Comparison of ENCODE assay signal across 8 mouse cellular contexts in the genomic region with DNA sequence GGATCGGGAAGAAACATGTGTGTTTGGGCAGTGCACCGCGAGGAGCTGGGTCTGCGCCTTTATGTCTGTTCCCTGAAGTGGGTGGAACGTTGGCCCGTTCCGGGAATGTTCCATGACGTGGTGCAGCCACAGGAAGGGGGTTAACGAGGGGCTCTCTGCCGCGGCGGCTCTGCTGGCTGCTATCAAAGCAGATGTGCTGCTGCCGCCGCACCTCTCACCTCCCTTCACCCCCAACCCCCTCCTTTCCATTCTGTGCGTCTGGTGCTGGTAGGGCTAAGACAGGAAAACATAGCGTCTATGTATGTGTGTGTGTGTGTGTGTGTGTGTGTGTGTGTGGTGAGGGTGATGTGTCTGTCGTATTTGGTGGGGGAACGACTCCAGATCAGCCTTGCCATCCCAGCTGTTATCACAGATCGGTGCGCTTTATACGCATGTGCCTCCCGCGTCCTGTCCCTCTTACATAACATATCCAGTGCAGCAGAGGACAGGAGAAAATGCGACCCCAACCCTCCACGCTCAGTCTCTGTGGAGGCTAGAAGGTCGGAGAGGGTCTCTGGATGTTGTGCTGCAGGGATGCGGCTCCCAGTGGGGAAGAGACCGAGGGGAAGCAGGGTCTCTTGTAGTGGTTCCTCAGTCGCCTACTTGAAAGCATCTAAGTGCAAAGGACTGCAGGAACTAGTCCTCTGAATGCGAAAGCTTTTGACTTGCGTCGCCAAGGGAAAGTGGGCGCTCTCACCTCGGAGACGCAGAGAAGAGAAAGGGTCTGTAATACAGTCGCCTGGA. TPM values are rescaled to one million over a fixed set of nuclear protein-coding genes. Genes with fewer than 3 reads are reported as not detected.
DNase-seq lines count a peak whose midpoint lies in the region; ATAC-seq and TF ChIP-seq lines count a peak whose summit lies in the region.

No protein-coding gene starts in this region.

- no peaks in the 10 kb centered on the region for H3K9me3 ChIP-seq in forebrain, embryonic 16.5 days (ENCODE audit: control insufficient read depth, low read length)
- H3K9me3 ChIP-seq in liver, postnatal 0 days (ENCODE audit: low read length) = no peaks in the 10 kb centered on the region
- no peaks in the 10 kb centered on the region for H3K9me3 ChIP-seq in neural tube, embryonic 13.5 days
- H3K9me3 ChIP-seq in stomach, postnatal 0 days (ENCODE audit: control insufficient read depth, low read length) = no peaks in the 10 kb centered on the region

- no peaks in the 10 kb centered on the region for H3K36me3 ChIP-seq in forebrain, embryonic 16.5 days (ENCODE audit: control insufficient read depth, insufficient read depth)
- H3K36me3 ChIP-seq in liver, postnatal 0 days (replicated peaks; ENCODE audit: insufficient read depth, low read length) = no peaks in the 10 kb centered on the region
- no peaks in the 10 kb centered on the region for H3K36me3 ChIP-seq in neural tube, embryonic 13.5 days
- no peaks in the 10 kb centered on the region for H3K36me3 ChIP-seq in stomach, postnatal 0 days (ENCODE audit: control insufficient read depth, insufficient read depth, low read length)

- H3K9ac ChIP-seq in forebrain, embryonic 16.5 days (replicated peaks; ENCODE audit: low read depth, low read length) = peak overlapping the region; percentile 86
- H3K9ac ChIP-seq in liver, postnatal 0 days (replicated peaks) = peak overlapping the region; percentile 74
- peak overlapping the region; percentile 94 for H3K9ac ChIP-seq in neural tube, embryonic 13.5 days
- peak overlapping the region; percentile 88 for H3K9ac ChIP-seq in stomach, postnatal 0 days (ENCODE audit: low read length)

- peak overlapping the region; percentile 86 for H3K4me2 ChIP-seq in forebrain, embryonic 16.5 days (ENCODE audit: low read length)
- peak overlapping the region; percentile 92 for H3K4me2 ChIP-seq in liver, postnatal 0 days (ENCODE audit: low read depth, low read length)
- H3K4me2 ChIP-seq in neural tube, embryonic 13.5 days = peak overlapping the region; percentile 98
- H3K4me2 ChIP-seq in stomach, postnatal 0 days (replicated peaks; ENCODE audit: low read depth) = peak overlapping the region; percentile 97

- under 1% methylated on average over 36 of the region's 36 CpGs for WGBS in forebrain, embryonic 16.5 days
- under 1% methylated on average over 36 of the region's 36 CpGs for WGBS in liver, postnatal 0 days (ENCODE audit: insufficient replicate concordance)
- under 1% methylated on average over 36 of the region's 36 CpGs for WGBS in neural tube, embryonic 13.5 days
- 1% methylated on average over 36 of the region's 36 CpGs for WGBS in stomach, postnatal 0 days

- peak; percentile 82 for DNase-seq in heart, postnatal 25 days (ENCODE audit: low spot score)
- peak; percentile 77 to 90 for DNase-seq in layer of hippocampus, adult 18-20 months (ENCODE audit: low spot score in 2 of 2)
- peak; percentile 58 for DNase-seq in liver, postnatal 0 days
- peak; percentile 80 for DNase-seq in stomach, postnatal 0 days (ENCODE audit: low spot score)

- peak; percentile 50 for ATAC-seq in CD4-positive, CD25-positive, alpha-beta regulatory T cell, adult 4 months
- peak; percentile 23 for ATAC-seq in cerebellum, adult (ENCODE audit: insufficient number of reproducible peaks, low FRiP score, low TSS enrichment)
- peak; percentile 66 for ATAC-seq in forebrain, embryonic 16.5 days
- ATAC-seq in liver, postnatal 0 days = peak; percentile 10; the same call in 1 of the 2 replicates
- ATAC-seq in neural tube, embryonic 13.5 days (ENCODE audit: low read depth) = peak; percentile 55
- peak; percentile 56 for ATAC-seq in stomach, postnatal 0 days (ENCODE audit: low FRiP score, low TSS enrichment)

- H3K4me3 ChIP-seq in forebrain, embryonic 16.5 days (replicated peaks; ENCODE audit: low read length) = peak overlapping the region; percentile 71
- H3K4me3 ChIP-seq in liver, postnatal 0 days (ENCODE audit: low read depth, low read length) = peak overlapping the region; percentile 65
- peak overlapping the region; percentile 84 for H3K4me3 ChIP-seq in neural tube, embryonic 13.5 days
- peak overlapping the region; percentile 92 for H3K4me3 ChIP-seq in stomach, postnatal 0 days (ENCODE audit: low read depth, low read length)

- intact Hi-C loops in heart, postnatal 25 days (cut with DNase I) = loop anchor here (2.0 to 5.0 kb wide), 5 partner anchors 15 to 230 kb away; a partner anchor contains a TSS

- H3K27me3 ChIP-seq in forebrain, embryonic 16.5 days (replicated peaks; ENCODE audit: control insufficient read depth, insufficient read depth, low read length) = no peaks in the 10 kb centered on the region
- H3K27me3 ChIP-seq in liver, postnatal 0 days (ENCODE audit: insufficient read depth, low read length) = peaks cover 33% of the 10 kb centered on the region
- no peaks in the 10 kb centered on the region; the same call in 1 of the 2 replicates for H3K27me3 ChIP-seq in neural tube, embryonic 13.5 days
- no peaks in the 10 kb centered on the region for H3K27me3 ChIP-seq in stomach, postnatal 0 days (ENCODE audit: control insufficient read depth, insufficient read depth, low read length)

- peak overlapping the region; percentile 97 for H3K27ac ChIP-seq in forebrain, embryonic 16.5 days (ENCODE audit: low read length)
- H3K27ac ChIP-seq in liver, postnatal 0 days (ENCODE audit: low read depth) = peak overlapping the region; percentile 90
- peak overlapping the region; percentile 99 for H3K27ac ChIP-seq in neural tube, embryonic 13.5 days (replicated peaks)
- peak overlapping the region; percentile 98 for H3K27ac ChIP-seq in stomach, postnatal 0 days (replicated peaks)

- TF ChIP-seq EP300 in liver, postnatal 0 days (IDR thresholded peaks at IDR 0.05; ENCODE audit: low read depth) = no peak
- no peak for TF ChIP-seq EP300 in stomach, postnatal 0 days (optimal IDR thresholded peaks at IDR 0.05)

- no peak for TF ChIP-seq CTCF in liver, postnatal 0 days (IDR thresholded peaks at IDR 0.05; ENCODE audit: low read depth)
- no peak for TF ChIP-seq CTCF in stomach, postnatal 0 days (IDR thresholded peaks at IDR 0.05; ENCODE audit: low read depth)

- H3K4me1 ChIP-seq in forebrain, embryonic 16.5 days (replicated peaks; ENCODE audit: control insufficient read depth, insufficient read depth, low read length) = peaks cover 7% of the 10 kb centered on the region
- peaks cover 3% of the 10 kb centered on the region for H3K4me1 ChIP-seq in liver, postnatal 0 days (ENCODE audit: insufficient read depth)
- peaks cover 12% of the 10 kb centered on the region for H3K4me1 ChIP-seq in neural tube, embryonic 13.5 days (replicated peaks)
- H3K4me1 ChIP-seq in stomach, postnatal 0 days (replicated peaks; ENCODE audit: control insufficient read depth, insufficient read depth) = no peaks in the 10 kb centered on the region

RNA-seq across cellular contexts. Expression of a gene that starts 1.8 kb away (rescaled TPM):
- polyA plus RNA-seq in CD4-positive, CD25-positive, alpha-beta regulatory T cell, adult 4 months (2017; shearing (Covaris generic)) = 10 to 100 TPM; 20.2 to 20.7 TPM
- 31.0 and 36.3 TPM in 2 replicates for polyA plus RNA-seq in forebrain, embryonic 16.5 days (2015; fragmentation: Nextera tagmentation; extraction: Ambion mirVana)
- 10 to 100 TPM; 17.8 to 28.8 TPM for total RNA-seq in heart, postnatal 25 days (2021)
- total RNA-seq in layer of hippocampus, adult 18-20 months (2021) = 100 to 1,000 TPM; 181 to 200 TPM
- 0.62 and 0.82 TPM in 2 replicates for polyA plus RNA-seq in liver, postnatal 0 days (2015; fragmentation: Nextera tagmentation; extraction: Ambion mirVana)
- polyA plus RNA-seq in neural tube, embryonic 13.5 days (2015; fragmentation: Nextera tagmentation; extraction: Ambion mirVana) = 8.6 and 9.5 TPM in 2 replicates
- 2.9 and 3.1 TPM in 2 replicates for polyA plus RNA-seq in stomach, postnatal 0 days (2015; fragmentation: Nextera tagmentation; extraction: Ambion mirVana)

Comparison
In these comparisons a context has a peak if more than half of its experiments do, and no peak if none do; other contexts are left out.
1. Peak in every context shown above with its lines: DNase-seq, ATAC-seq, H3K4me3 ChIP-seq and H3K27ac ChIP-seq.
2. ATAC-seq: peak in every context shown above with its lines; median percentile 66 in forebrain, embryonic 16.5 days; 56 in stomach, postnatal 0 days; 55 in neural tube, embryonic 13.5 days; 50 in CD4-positive, CD25-positive, alpha-beta regulatory T cell, adult 4 months; 23 in cerebellum, adult; 10 in liver, postnatal 0 days.